Mouse (Mus musculus) kidney, postnatal 10 days (tissue): ENCODE results near the gene Kctd6.

Experiments used
- DNase-seq: peaks from one replicate; pipeline ENCODE4 v3.0.0; 2021; ENCODE audit warnings: mixed read lengths

The Kctd6 gene

DNA sequence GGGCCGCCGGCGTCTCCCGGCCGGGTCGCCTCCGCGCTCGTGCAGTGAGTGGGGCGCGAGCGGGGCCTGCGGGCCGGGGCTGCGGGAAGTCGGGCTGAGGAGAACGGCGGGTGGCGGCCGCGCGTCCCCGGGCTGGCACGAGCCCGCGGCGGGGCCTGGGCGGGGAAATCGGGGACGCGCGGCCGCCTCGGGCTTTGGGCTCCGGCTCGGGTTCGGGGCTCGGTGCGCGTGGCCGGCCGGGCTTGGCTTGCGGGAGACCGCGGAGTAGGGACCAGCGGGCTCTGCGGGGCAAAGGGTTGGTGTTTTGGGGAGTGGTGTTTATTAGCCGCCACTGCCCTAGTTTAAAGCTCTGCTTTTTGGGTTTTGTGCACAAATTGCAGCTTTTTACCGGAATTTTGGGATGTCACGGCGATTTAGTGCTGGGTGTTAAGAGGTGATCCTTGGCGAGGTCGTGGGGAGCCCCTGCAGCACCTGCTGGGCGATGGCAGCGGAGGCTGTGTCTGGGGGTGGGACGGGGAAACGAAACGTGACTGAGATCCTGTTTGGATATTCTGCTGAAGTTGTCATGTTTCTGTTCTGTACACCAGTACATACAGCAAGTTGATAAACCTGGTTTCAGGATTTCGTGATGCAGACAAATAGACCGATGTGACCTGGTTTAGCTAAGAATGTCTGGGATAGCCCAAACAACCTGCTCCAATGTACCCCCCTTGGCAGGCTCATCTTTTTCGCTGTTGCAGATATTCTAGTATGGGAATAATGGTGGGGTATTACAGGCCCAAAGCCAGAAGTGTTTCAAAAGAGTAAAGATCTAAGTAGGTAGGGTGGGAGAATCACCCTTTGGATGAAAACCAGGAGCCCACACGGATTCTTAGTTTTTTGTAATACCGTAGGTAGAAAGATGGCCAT lies 613 bp downstream of the Kctd6 start:
- DNase-seq = peak; percentile 87

- peak; percentile 39 for DNase-seq
These were observed 1.4 kb downstream of the Kctd6 start for GRCm38 (mm10) chr14:8215208-8215778.

DNA sequence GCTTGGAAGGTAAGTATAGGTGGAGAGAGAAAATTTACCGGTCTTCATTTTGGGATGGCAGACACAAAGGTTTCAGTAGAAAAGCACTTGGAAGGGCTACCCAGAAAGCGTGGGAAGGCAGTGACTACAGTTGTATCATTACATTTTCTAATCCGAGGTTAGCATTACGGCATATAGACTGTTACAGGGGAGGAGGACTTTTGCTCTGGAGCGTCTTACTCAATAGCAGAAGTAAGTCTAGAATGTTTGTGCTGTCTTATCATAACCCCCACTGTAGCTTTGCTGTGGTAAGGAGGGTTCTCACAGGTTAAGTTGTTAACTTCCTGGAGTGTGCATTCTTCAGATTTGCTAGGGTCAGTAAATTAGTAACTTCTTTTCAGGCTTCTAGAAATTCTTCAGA lies 2.2 kb downstream of the Kctd6 start:
- DNase-seq = no peak

DNA sequence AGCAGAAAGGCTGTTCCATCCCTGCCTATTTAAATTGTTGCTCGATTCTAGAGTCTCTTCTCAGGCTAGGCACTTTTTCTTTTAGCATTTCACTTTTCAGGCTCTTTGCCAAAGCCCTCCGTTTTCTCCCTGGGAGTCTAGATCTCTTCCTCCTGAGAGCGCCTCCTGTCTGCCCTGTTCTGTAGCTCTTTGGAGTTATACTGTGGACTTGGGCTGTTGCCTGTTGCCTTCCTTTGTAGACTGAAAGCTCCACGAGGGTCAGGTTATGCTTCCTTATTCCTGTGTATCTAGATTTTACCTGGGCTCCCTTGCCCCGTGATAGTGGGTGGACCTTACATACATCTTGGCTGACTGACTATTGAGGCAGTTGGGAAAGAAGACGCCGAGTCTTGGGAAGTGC lies 4.3 kb downstream of the Kctd6 start:
- peak; percentile 14 for DNase-seq

DNA sequence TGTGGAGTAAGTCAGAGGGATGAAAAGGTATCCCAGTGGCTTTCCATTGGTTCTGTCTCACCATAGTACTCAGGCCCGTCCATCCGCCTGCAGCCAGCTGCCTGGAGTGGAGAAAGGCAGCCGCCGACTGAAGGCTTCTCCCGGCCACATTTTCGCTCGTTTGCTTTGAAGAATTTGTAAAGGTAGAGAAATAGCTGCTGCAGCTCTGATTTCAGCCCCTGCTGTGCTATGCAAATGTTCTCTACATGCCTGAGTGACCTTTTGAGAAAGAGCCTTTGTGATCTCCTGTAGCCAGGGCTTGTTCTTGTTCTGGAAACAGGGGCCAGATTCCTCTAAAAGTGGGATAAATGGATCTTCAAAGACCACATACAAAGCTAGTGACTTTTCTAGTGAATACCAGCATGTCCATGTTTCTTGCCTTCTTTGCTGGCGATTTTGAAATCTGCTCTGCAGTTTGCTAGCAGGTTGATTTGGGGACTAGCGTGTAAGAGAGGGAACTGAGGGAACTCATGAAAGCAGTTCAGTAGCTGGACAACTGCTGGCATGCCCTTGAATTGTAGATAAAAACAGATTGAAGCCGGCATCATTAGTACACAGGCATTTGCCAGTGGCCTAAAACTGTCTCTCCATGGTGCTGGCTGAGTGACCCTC lies 4.9 kb downstream of the Kctd6 start:
- peak; percentile 22 for DNase-seq

DNA sequence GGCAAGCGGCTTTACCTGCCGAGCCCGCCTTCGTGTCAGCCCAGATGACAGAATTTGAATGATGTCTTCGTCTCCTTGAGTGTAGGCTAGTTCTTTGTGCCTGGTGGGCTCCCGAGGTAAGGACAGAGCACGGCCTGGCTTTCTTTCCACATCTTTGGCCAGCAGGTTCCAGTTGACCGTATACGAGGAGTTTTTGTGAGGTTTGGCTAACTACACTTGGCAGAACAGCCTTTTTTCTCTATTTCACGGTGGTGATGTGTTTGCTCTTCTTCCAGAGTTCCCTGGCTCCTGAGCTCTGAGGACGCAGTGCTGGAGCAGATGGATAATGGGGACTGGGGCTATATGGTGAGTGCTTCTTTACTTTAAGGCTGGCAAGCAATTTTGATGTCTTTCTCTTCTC lies 5.9 kb downstream of the Kctd6 start:
- no peak for DNase-seq

DNA sequence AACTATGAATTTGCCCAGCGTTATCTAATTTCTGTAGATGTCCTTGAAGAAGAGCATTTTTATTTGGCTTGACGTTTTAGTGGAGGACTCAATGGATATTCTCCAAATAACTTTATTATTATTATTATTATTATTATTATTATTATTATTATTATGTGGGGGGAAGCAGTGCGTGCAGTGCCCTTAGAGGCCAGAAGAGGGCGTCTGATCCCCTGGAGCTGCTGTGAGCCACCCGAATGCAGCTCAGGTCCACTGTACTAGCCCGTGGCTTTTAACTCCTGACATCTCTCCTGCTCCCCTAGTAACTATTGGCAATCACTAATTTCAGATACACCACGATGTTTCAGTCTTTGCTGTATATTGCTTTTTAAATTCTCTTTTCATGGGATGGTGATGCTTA lies 6.4 kb downstream of the Kctd6 start:
- peak; percentile 22 for DNase-seq

GRCm38 (mm10) chr14:8220912-8221311 lies 7.0 kb downstream of the Kctd6 start:
- no peak for DNase-seq

DNA sequence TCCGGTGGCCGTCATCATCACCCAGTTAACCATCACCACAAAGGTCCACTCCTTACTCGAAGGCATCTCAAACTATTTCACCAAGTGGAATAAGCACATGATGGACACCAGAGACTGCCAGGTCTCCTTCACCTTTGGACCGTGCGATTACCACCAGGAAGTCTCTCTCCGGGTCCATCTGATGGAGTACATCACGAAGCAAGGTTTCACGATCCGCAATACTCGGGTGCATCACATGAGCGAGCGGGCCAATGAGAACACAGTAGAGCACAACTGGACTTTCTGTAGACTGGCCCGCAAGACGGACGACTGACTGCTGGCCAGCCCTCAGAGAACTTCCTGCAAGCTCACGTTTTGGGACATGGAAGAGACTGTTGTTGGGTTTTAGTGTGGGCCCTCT lies 8.6 kb downstream of the Kctd6 start:
- DNase-seq = no peak

- no peak for DNase-seq
These were observed 9.8 kb downstream of the Kctd6 start for GRCm38 (mm10) chr14:8223506-8224293.

- no peak for DNase-seq
These were observed 10.9 kb downstream of the Kctd6 start for GRCm38 (mm10) chr14:8224805-8225204.

DNA sequence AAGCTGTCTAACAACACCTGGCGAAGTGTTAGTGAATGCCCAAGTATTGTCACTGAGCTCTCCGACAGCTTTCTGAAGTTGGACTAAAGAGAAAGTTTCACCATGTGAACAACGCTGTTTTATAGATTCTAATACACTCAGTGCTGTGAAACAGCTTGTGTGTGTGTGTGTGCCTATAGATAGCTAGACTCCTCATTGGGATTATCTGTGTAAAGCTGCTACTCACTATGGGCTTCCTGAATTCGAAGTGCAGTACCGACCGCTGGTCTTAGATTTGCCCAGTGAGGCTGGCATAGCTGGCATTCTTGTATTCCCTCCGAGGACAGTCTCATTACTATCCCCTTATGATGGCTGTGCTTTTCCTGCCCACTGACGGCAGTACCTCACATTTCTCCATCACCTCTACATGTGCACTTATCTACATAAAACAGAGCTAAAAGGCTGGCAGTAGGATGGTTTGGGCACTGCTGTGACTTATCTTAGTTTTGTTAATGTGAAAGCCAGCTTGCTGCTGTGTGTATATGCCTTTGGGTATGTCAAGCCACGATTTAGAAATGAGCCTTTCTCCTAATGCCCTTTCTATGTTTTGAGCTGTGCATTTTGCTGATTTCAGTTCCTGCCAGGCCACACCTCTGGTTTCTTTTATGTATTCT lies 15.6 kb downstream of the Kctd6 start:
- DNase-seq = no peak

DNA sequence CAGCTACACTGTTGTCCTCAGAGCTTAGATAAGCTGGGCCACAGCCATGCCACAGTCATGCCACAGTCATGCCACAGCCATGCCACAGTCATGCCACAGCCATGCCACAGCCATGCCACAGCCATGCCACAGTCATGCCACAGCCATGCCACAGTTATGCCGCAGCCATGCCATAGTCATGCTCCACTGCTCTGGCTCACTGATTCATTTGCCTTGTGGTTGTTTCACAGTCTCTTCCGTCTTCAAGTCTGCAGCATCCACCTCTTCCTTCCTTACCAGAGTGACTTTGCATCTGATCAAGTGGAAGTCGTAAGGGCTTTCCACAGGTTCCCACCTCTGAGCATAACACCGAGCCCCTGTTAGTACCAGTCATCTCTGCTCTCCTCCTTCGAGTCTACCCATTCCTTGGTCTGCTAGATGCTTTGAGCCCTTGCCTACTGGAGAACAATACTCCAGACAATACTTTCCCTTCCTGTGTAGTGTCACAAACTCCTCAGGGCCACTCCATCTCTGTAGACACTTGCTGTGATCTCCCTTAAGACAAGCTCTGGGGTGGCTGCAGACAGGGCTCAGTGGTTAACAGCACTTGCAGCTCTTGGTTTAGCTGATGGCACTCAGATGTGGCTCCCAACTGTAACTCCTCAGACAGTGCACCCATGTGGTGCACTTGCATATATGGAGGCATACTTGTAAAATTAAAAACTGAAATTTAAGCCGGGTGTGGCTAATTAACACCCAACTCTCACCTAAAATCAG lies 18.4 kb downstream of the Kctd6 start:
- no peak for DNase-seq

DNA sequence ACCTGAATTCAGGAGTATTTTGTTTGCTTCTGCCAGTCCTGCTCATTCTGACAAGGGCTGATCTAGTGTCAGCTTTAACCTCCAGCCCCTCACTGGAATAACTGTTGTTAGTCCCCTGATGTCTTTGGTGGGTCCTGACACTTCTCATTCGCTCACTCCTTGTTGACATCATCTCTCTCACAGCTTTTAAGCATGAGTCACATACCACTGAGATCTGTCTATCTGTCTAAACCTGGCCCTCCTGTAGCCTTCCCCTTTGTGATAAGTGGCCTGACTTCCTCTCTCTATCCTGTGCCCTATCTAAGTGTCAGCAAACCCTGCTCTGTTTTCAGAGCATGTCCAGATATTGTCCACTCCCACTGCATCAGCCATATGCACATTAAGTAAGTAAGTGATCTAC lies 19.3 kb downstream of the Kctd6 start:
- DNase-seq = no peak

DNA sequence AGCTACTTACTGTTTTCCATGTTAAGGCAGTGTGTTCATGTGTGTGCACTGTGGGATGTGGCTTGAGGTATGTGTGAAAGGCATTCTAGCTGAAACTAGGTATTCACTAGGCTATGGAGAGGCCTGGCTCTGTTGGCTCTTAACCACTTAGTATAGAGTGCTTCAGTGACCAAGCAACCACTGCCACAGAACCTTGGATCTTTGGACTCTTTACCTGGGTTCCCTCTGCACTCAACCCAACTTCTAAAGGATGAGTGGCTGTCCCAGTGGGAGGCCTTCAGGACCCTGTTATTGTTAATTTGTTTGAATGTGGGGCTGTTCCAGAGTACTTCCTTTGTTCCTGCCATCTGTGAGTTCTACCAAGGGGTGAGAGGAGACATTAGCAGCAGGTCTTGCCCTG lies 27.9 kb downstream of the Kctd6 start:
- no peak for DNase-seq

- DNase-seq = peak; percentile 62
These were observed 28.5 kb downstream of the Kctd6 start for GRCm38 (mm10) chr14:8242388-8242920.

- DNase-seq = no peak
These were observed 29.4 kb downstream of the Kctd6 start for GRCm38 (mm10) chr14:8243136-8243888.

- no peak for DNase-seq
These were observed 30.3 kb downstream of the Kctd6 start for GRCm38 (mm10) chr14:8244211-8244611.

- no peak for DNase-seq
These were observed 32.9 kb downstream of the Kctd6 start for GRCm38 (mm10) chr14:8246878-8247277.

- DNase-seq = no peak
These were observed 35.3 kb downstream of the Kctd6 start for GRCm38 (mm10) chr14:8249206-8249605.
